Mouse (Mus musculus) cerebellum, adult 9-11 months (tissue): ENCODE data around the gene Fbxw11.

ENCODE experiments used
- DNase-seq: peaks from one replicate; pipeline ENCODE4 v3.0.0; 2022

Fbxw11 gene

GRCm38 (mm10) chr11:32625677-32626076 lies 16.8 kb upstream of the Fbxw11 start:
- peak; percentile 76 for DNase-seq

GRCm38 (mm10) chr11:32626079-32626478 lies 16.4 kb upstream of the Fbxw11 start:
- DNase-seq: no peak

GRCm38 (mm10) chr11:32627900-32628299 lies 14.6 kb upstream of the Fbxw11 start:
- peak; percentile 72 for DNase-seq

GRCm38 (mm10) chr11:32629713-32630211 lies 12.8 kb upstream of the Fbxw11 start:
- no peak for DNase-seq

- DNase-seq: no peak
Measured at GRCm38 (mm10) chr11:32632671-32633070, 9.9 kb upstream of the Fbxw11 start.

GRCm38 (mm10) chr11:32633542-32633941 lies 9.0 kb upstream of the Fbxw11 start:
- no peak for DNase-seq

GRCm38 (mm10) chr11:32634143-32634542 lies 8.4 kb upstream of the Fbxw11 start:
- no peak for DNase-seq

- DNase-seq: no peak
Measured at GRCm38 (mm10) chr11:32634842-32635241, 7.7 kb upstream of the Fbxw11 start.

- DNase-seq: no peak
Measured at GRCm38 (mm10) chr11:32636275-32636674, 6.2 kb upstream of the Fbxw11 start.

GRCm38 (mm10) chr11:32638521-32639255 lies 3.8 kb upstream of the Fbxw11 start:
- DNase-seq: no peak

GRCm38 (mm10) chr11:32640617-32641016 lies 1.9 kb upstream of the Fbxw11 start:
- DNase-seq: no peak

GRCm38 (mm10) chr11:32642899-32643886 lies 669 bp downstream of the Fbxw11 start:
- DNase-seq: peak; percentile 81

- DNase-seq: no peak
Measured at GRCm38 (mm10) chr11:32644010-32644409, 1.5 kb downstream of the Fbxw11 start.

GRCm38 (mm10) chr11:32647265-32647664 lies 4.7 kb downstream of the Fbxw11 start:
- no peak for DNase-seq

- no peak for DNase-seq
Measured at GRCm38 (mm10) chr11:32650236-32650749, 7.8 kb downstream of the Fbxw11 start.

GRCm38 (mm10) chr11:32650893-32651590 lies 8.5 kb downstream of the Fbxw11 start:
- DNase-seq: no peak

- DNase-seq: no peak
Measured at GRCm38 (mm10) chr11:32651723-32652122, 9.2 kb downstream of the Fbxw11 start.

GRCm38 (mm10) chr11:32662082-32662656 lies 19.6 kb downstream of the Fbxw11 start:
- no peak for DNase-seq

- no peak for DNase-seq
Measured at GRCm38 (mm10) chr11:32665639-32666038, 23.1 kb downstream of the Fbxw11 start.

GRCm38 (mm10) chr11:32666983-32667382 lies 24.5 kb downstream of the Fbxw11 start:
- DNase-seq: peak; percentile 86

- DNase-seq: no peak
Measured at GRCm38 (mm10) chr11:32671480-32671879, 29.0 kb downstream of the Fbxw11 start.

GRCm38 (mm10) chr11:32676777-32677176 lies 34.3 kb downstream of the Fbxw11 start:
- DNase-seq: no peak
